Mouse (Mus musculus) hindbrain, postnatal 0 days (tissue): ENCODE results near the gene Gm21760. TPM values are rescaled to one million over a fixed set of nuclear protein-coding genes. Genes with fewer than 3 reads are reported as not detected.
"Not testable (repeated sequence)": the region's sequence is repeated elsewhere in the genome, so short reads cannot be mapped to it uniquely, and the experiment has no call there.

Experiments
- ATAC-seq: fragments of 200-750 bp; cut with Nextera tagmentation; 2 replicates; pipeline ENCODE4 v1.8.0; 2017; ENCODE audit warnings: mild to moderate bottlenecking, moderate TSS enrichment, moderate library complexity
- DNase-seq: peaks from one replicate; pipeline ENCODE4 v3.0.0-alpha.2; 2015; ENCODE audit warnings: low spot score
- H3K27ac ChIP-seq: fragments of 300-500 bp; sonication (generic); 2 replicates; pipeline ENCODE4 v1.5.1; 2014; ENCODE audit warnings: mild to moderate bottlenecking
- H3K27me3 ChIP-seq: fragments of 300-500 bp; sonication (generic); 2 replicates; pipeline ENCODE4 v1.6.1; 2014; ENCODE audit warnings: low read length, mixed read lengths; ENCODE audit not compliant: insufficient read depth
- H3K36me3 ChIP-seq: fragments of 300-500 bp; sonication (generic); 2 replicates; pipeline ENCODE4 v1.6.1; 2014; ENCODE audit warnings: low read length, mixed read lengths; ENCODE audit not compliant: insufficient read depth
- H3K4me1 ChIP-seq: fragments of 300-500 bp; sonication (generic); 2 replicates; pipeline ENCODE4 v1.6.1; 2014; ENCODE audit warnings: antibody characterized with exemption, low read length, mixed read lengths; ENCODE audit not compliant: insufficient read depth
- H3K4me2 ChIP-seq: fragments of 300-500 bp; sonication (generic); 2 replicates; pipeline ENCODE4 v1.6.1; 2014; ENCODE audit warnings: low read depth, mild to moderate bottlenecking, low read length, moderate library complexity, mixed read lengths
- H3K4me3 ChIP-seq: fragments of 300-500 bp; sonication (generic); 2 replicates; pipeline ENCODE4 v1.5.1; 2014; ENCODE audit warnings: low read length
- H3K9ac ChIP-seq: fragments of 300-500 bp; sonication (generic); replicated peaks from 2 replicates; pipeline ENCODE4 v1.6.1; 2014; ENCODE audit warnings: mild to moderate bottlenecking, low read length, moderate library complexity, mixed read lengths
- H3K9me3 ChIP-seq: fragments of 300-500 bp; sonication (generic); 2 replicates; pipeline ENCODE4 v1.6.1; 2016; ENCODE audit warnings: low read length, mixed read lengths
- WGBS: fragments of 180-500 bp; shearing (Covaris S2); extraction: QIAGEN DNeasy Blood & Tissue Kit; methylation state at CpG from one replicate; pipeline ENCODE4 v1.1.7; 2014; 5-methylcytosine and 5-hydroxymethylcytosine counted together
- polyA plus RNA-seq: library from polyadenylated mRNA; unstranded; fragments of >200 nt; fragmentation: Nextera tagmentation; extraction: Ambion mirVana; gene quantifications from 2 replicates; pipeline ENCODE4 v1.2.1, GENCODE M21; 2015
- total RNA-seq: library from RNA; depleted of rRNA; stranded (reverse); fragments of >200 nt; gene quantifications from 2 replicates; pipeline ENCODE4 v1.2.3, GENCODE M21; 2014; rRNA removed

Gm21760 gene
- total RNA-seq (not detected in 2 replicates), polyA plus RNA-seq (not detected in 2 replicates)

DNA sequence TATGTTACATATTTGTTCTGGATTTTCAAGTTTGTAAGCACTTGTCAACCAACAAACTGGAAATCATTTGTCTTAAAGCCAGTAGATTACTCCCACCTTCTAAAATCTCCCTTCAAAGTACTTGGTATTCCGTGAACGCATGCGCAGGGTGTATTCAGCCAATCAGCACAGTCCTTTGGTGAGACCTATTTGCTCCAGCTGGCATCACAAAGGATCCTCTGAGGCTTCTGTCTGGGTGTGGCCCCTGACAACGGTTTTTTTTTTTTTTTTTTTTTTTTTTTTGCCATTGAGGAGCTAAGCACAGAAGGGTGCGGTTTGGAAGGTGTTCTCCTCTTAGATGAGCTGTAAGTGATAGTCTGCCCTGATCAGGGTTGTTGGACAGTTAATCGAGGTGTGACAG, at the start of gene Gm21760:
Gene Gm21760 (plus strand): TSS at position 301 of the 400 bp plus-strand sequence.
- not testable (repeated sequence) for H3K27ac ChIP-seq, ATAC-seq, H3K9ac ChIP-seq, H3K4me3 ChIP-seq, H3K27me3 ChIP-seq, DNase-seq, H3K4me1 ChIP-seq, H3K4me2 ChIP-seq, H3K36me3 ChIP-seq, H3K9me3 ChIP-seq
- no CpG with 5 or more reads among the region's 6 CpGs for WGBS
